Mouse (Mus musculus): ENCODE data around the gene Dab2ip.

- no peak for TF ChIP-seq POLR2A (IDR thresholded peaks at IDR 0.05; ENCODE audit: insufficient read depth, low read depth, low read length)
- TF ChIP-seq CTCF (IDR thresholded peaks at IDR 0.05): no peak
- no peak for TF ChIP-seq EP300 (IDR thresholded peaks at IDR 0.05; ENCODE audit: insufficient read depth, low read depth, low read length)
Observed at GRCm38 (mm10) chr2:35661454-35662000, 103.5 kb downstream of the Dab2ip start.
